Mouse (Mus musculus): ENCODE data around the gene Prkd1. TPM values are rescaled to one million over a fixed set of nuclear protein-coding genes. Genes with fewer than 3 reads are reported as not detected.

Gene Prkd1
- polyA plus RNA-seq, 1 experiment from 2014 or later = 5.2 TPM

DNA sequence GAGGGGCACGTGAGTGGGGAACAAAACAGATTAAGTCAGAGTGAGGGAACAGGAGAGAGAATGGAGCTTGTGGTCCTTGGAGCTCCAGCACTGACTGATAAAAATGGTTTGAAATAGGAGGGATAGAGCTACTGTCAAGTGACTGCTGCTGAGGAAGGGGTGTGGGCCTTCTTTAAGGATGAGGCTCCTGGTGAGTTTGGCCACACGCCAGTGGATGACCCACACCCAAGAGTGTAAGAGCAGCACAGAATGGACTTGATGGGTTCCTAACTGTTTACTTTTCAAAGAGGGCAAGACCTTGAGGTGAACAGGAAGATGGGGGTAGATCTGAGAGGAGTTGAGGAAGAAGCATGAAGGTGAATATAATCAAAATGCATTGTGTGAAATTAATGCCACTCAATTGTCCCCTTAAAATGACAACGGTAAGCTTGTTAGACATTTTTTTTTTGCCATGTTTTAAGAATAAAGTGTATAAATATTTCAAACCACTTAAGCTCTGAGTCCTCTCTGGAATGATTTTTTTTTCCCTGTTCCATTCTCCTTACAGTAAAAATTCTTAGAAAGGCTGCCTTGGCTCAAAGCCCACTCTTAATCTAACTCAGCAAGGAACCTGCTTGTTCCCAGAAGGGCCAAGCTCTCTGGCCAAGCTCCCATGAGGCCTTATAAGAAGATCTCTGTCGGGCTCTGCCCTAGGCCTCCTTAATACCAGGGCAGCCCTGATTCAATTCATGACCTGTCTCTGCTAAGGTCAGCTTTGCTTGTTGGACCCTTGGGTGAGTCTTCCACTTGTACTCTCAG lies 42.0 kb downstream of the Prkd1 start:
- Histone ChIP-seq H3K9ac (no peak overlapping the region), H3K4me3 (no peak overlapping the region), H3K27me3 (no peaks in the 10 kb centered on the region), H3K4me1 (replicated peaks) (peaks cover 8% of the 10 kb centered on the region), H3K36me3 (no peaks in the 10 kb centered on the region), H3K27ac (no peak overlapping the region), H3K4me2 (no peak overlapping the region), H3K9me3 (replicated peaks) (no peaks in the 10 kb centered on the region)
- ATAC-seq (replicated peaks; ENCODE audit: insufficient number of reproducible peaks, insufficient read depth, low FRiP score, low read depth) = no peak
- WGBS = 51% methylated on average over 4 of the region's 4 CpGs

DNA sequence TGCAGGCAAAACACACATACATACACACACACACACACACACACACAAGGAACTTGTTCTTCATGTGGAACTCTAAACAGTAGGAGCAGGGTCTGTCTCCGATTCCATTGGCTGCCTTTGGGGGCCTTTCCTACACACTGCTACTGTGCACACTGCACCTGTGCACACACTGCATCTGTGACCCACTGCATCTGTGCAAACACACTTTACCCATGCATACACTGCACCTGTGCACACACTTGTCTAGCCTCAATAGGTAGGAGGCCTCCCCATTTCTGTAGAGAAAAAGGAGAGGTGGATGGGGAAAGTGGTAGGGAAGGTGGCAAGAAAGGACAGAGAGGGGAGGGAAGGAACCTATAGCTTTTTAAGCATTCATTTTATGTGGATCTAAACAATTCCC lies 49.5 kb downstream of the Prkd1 start:
- 76% methylated on average over 1 of the region's 1 CpGs for WGBS
- ATAC-seq (replicated peaks; ENCODE audit: insufficient number of reproducible peaks, insufficient read depth, low FRiP score, low read depth) = no peak
- H3K4me3 ChIP-seq = no peak overlapping the region
- H3K4me1 ChIP-seq (replicated peaks) = peaks cover 13% of the 10 kb centered on the region
- no peak overlapping the region for H3K27ac ChIP-seq
- H3K9me3 ChIP-seq (replicated peaks) = no peaks in the 10 kb centered on the region
- no peak overlapping the region for H3K9ac ChIP-seq
- H3K36me3 ChIP-seq = no peaks in the 10 kb centered on the region
- H3K4me2 ChIP-seq = no peak overlapping the region
- H3K27me3 ChIP-seq = no peaks in the 10 kb centered on the region

- Histone ChIP-seq H3K4me1 (replicated peaks) (peaks cover 17% of the 10 kb centered on the region), H3K4me3 (no peak overlapping the region), H3K27me3 (no peaks in the 10 kb centered on the region), H3K36me3 (no peaks in the 10 kb centered on the region), H3K4me2 (no peak overlapping the region), H3K27ac (0 out of 2 replicates have a peak overlapping the region, but pooled peaks have one; percentile 3), H3K9ac (no peak overlapping the region), H3K9me3 (replicated peaks) (no peaks in the 10 kb centered on the region)
- ATAC-seq (replicated peaks; ENCODE audit: insufficient number of reproducible peaks, insufficient read depth, low FRiP score, low read depth) = no peak
- WGBS = 45% methylated on average over 9 of the region's 9 CpGs
Measured at GRCm38 (mm10) chr12:50598053-50598988, 50.6 kb downstream of the Prkd1 start.

DNA sequence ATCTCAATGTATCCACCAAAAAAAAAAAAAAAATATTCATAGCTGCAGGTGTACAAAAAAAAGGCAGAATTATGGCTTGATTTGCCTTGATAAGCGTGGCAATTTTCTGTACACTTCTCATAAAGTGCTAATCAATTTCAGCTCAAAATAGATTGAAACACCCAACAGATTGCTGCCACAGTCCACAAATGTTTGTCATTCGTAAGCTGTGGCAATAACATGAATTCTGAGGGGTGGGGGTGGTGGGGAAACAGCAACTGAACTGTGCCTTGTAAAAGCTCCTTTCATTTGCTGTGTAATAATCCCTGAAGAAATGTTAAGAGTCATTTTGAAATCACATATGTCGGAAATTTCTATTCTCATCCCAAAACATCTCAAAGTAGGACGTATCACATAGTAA lies 51.4 kb downstream of the Prkd1 start:
- ATAC-seq (replicated peaks; ENCODE audit: insufficient number of reproducible peaks, insufficient read depth, low FRiP score, low read depth) = no peak
- no peak overlapping the region for H3K4me3 ChIP-seq
- no peaks in the 10 kb centered on the region for H3K36me3 ChIP-seq
- no peaks in the 10 kb centered on the region for H3K9me3 ChIP-seq (replicated peaks)
- peaks cover 17% of the 10 kb centered on the region for H3K4me1 ChIP-seq (replicated peaks)
- H3K27me3 ChIP-seq = no peaks in the 10 kb centered on the region
- H3K9ac ChIP-seq = no peak overlapping the region
- WGBS = 90% methylated on average over 4 of the region's 4 CpGs
- no peak overlapping the region for H3K27ac ChIP-seq
- H3K4me2 ChIP-seq = no peak overlapping the region

- Histone ChIP-seq H3K4me1 (replicated peaks) (peaks cover 17% of the 10 kb centered on the region), H3K4me2 (no peak overlapping the region), H3K27me3 (no peaks in the 10 kb centered on the region), H3K27ac (no peak overlapping the region), H3K4me3 (no peak overlapping the region), H3K9me3 (replicated peaks) (no peaks in the 10 kb centered on the region), H3K36me3 (no peaks in the 10 kb centered on the region), H3K9ac (no peak overlapping the region)
- 60% methylated on average over 5 of the region's 5 CpGs for WGBS
- no peak for ATAC-seq (replicated peaks; ENCODE audit: insufficient number of reproducible peaks, insufficient read depth, low FRiP score, low read depth)
Measured at GRCm38 (mm10) chr12:50595777-50596176, 53.1 kb downstream of the Prkd1 start.

DNA sequence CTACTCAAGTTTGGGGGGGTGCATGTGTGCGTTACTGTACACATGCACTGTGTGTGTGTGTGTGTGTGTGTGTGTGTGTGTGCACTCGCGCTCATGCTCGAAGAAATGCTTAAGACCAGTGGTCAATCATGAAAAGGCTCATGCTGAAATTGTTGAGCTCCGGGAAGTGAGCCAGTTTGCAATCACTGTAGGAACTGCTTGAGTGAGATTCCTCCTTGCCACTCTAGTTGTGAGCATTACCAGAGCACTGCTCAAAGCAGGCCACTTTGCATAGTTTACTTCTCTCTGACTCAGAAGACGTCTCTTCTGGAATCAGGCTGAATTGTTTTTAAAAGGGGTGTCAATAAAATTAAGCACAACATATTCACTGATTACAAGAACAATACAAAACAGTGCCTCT lies 54.4 kb downstream of the Prkd1 start:
- Histone ChIP-seq H3K4me2 (0 out of 2 replicates have a peak overlapping the region, but pooled peaks have one; percentile 18), H3K27ac (peak overlapping the region; percentile 47)
- 30% methylated on average over 6 of the region's 6 CpGs for WGBS

DNA sequence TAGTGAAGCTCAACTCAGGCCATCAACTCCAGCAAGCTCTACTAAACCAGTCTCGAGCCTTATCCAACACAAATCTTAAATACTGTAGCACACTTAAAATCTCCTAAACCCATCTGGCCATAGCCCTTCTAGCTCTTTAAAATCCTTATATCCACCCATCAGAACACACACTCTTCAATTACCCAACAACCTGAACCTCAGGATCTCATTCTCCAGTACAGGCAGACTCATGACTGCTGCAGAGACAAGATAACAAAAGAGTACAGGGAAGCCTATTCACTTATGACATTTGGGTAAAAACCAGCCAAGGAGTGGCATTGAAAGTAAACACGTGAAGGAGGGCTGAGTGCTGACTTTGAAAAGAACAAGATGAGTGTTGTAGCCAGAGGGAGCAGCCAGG lies 55.4 kb downstream of the Prkd1 start:
- no peak overlapping the region for H3K27ac ChIP-seq
- H3K27me3 ChIP-seq = no peaks in the 10 kb centered on the region
- ATAC-seq (replicated peaks; ENCODE audit: insufficient number of reproducible peaks, insufficient read depth, low FRiP score, low read depth) = no peak
- peaks cover 14% of the 10 kb centered on the region for H3K4me1 ChIP-seq (replicated peaks)
- no peak overlapping the region for H3K4me2 ChIP-seq
- no peak overlapping the region for H3K4me3 ChIP-seq
- no peaks in the 10 kb centered on the region for H3K36me3 ChIP-seq
- 63% methylated on average over 2 of the region's 2 CpGs for WGBS
- no peaks in the 10 kb centered on the region for H3K9me3 ChIP-seq (replicated peaks)
- H3K9ac ChIP-seq = no peak overlapping the region

More for the DNA sequence above, 54.4 kb downstream of the Prkd1 start:
- H3K9ac ChIP-seq = no peak overlapping the region
- H3K4me1 ChIP-seq (replicated peaks) = peaks cover 17% of the 10 kb centered on the region
- no peak for ATAC-seq (replicated peaks; ENCODE audit: insufficient number of reproducible peaks, insufficient read depth, low FRiP score, low read depth)
- no peaks in the 10 kb centered on the region for H3K9me3 ChIP-seq (replicated peaks)
- H3K36me3 ChIP-seq = no peaks in the 10 kb centered on the region
- no peak overlapping the region for H3K4me3 ChIP-seq
- H3K27me3 ChIP-seq = no peaks in the 10 kb centered on the region

DNA sequence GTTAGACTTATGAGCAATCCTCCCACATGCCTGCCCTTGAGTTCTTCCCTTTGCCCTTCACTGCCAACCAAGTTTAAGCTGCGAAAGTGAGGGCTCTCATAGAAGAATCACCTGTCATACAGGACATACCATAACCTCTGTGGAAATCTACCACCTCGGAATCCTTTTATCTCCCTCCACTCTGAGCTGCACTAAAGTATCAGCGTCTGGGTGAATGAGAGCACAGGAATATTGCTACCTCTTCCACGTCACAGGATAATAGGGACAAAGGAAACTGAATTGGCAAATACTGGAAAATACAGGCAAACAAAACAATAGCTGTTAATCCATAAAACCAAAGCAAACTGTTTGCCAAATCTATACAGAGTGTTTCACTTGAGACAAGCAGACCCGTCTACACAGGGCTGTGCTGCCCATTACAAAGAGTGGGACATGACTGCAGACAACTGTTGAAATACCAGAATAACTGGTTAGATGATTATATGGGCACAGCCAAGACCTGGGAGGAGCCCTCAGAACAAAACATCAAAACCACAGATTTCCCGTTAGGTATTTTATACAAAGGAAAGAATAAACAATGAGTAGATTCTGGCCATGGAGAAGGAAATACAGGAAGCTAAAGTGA lies 60.6 kb downstream of the Prkd1 start:
- Histone ChIP-seq H3K4me2 (no peak overlapping the region), H3K4me3 (no peak overlapping the region), H3K27ac (no peak overlapping the region), H3K4me1 (replicated peaks) (0 out of 2 replicates have a peak, but pooled peaks cover 4% of the 10 kb centered on the region), H3K36me3 (no peaks in the 10 kb centered on the region), H3K27me3 (no peaks in the 10 kb centered on the region), H3K9me3 (replicated peaks) (no peaks in the 10 kb centered on the region), H3K9ac (no peak overlapping the region)
- no peak for ATAC-seq (replicated peaks; ENCODE audit: insufficient number of reproducible peaks, insufficient read depth, low FRiP score, low read depth)
- WGBS = 51% methylated on average over 6 of the region's 6 CpGs

- Histone ChIP-seq H3K27me3 (no peaks in the 10 kb centered on the region), H3K9me3 (replicated peaks) (no peaks in the 10 kb centered on the region), H3K4me3 (no peak overlapping the region), H3K36me3 (no peaks in the 10 kb centered on the region), H3K27ac (no peak overlapping the region), H3K4me2 (no peak overlapping the region), H3K9ac (no peak overlapping the region), H3K4me1 (replicated peaks) (no peaks in the 10 kb centered on the region)
- no peak for ATAC-seq (replicated peaks; ENCODE audit: insufficient number of reproducible peaks, insufficient read depth, low FRiP score, low read depth)
- WGBS = 64% methylated on average over 1 of the region's 1 CpGs
Measured at GRCm38 (mm10) chr12:50565198-50565597, 83.7 kb downstream of the Prkd1 start.

- Histone ChIP-seq H3K4me2 (no peak overlapping the region), H3K4me1 (replicated peaks) (no peaks in the 10 kb centered on the region), H3K27me3 (no peaks in the 10 kb centered on the region), H3K9me3 (replicated peaks) (no peaks in the 10 kb centered on the region), H3K4me3 (no peak overlapping the region), H3K27ac (no peak overlapping the region), H3K9ac (no peak overlapping the region), H3K36me3 (no peaks in the 10 kb centered on the region)
- ATAC-seq (replicated peaks; ENCODE audit: insufficient number of reproducible peaks, insufficient read depth, low FRiP score, low read depth) = no peak
- 75% methylated on average over 1 of the region's 1 CpGs for WGBS
Measured at GRCm38 (mm10) chr12:50560536-50560935, 88.4 kb downstream of the Prkd1 start.

DNA sequence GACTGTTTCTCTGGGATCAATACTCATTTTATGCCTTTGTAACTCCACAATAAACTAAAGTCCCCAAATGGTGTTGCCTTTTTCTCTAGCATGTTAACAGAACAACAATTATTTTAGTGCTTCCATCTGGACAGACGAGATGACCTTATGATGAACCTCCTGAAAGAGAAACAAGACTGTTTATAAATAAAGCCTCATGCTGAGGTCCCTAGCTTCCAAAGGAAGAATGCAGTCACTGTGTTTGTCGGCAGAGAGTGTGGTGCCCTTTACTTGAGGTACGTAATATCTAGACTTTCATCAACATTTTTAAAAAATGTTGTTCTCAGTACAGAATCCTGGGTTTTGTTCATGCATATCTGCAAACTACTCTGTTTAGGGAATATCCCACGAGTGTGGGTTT lies 90.7 kb downstream of the Prkd1 start:
- no peaks in the 10 kb centered on the region for H3K4me1 ChIP-seq (replicated peaks)
- H3K9me3 ChIP-seq (replicated peaks) = no peaks in the 10 kb centered on the region
- H3K9ac ChIP-seq = no peak overlapping the region
- no peak for ATAC-seq (replicated peaks; ENCODE audit: insufficient number of reproducible peaks, insufficient read depth, low FRiP score, low read depth)
- H3K4me2 ChIP-seq = no peak overlapping the region
- no peak overlapping the region for H3K27ac ChIP-seq
- no peaks in the 10 kb centered on the region for H3K36me3 ChIP-seq
- no peak overlapping the region for H3K4me3 ChIP-seq
- 34% methylated on average over 4 of the region's 4 CpGs for WGBS
- H3K27me3 ChIP-seq = no peaks in the 10 kb centered on the region
